Mouse (Mus musculus) limb, embryonic 13.5 days (tissue): ENCODE measurements around the gene Trim28. TPM values are rescaled to one million over a fixed set of nuclear protein-coding genes. Genes with fewer than 3 reads are reported as not detected.
A peak's percentile ranks its signal among the peaks of the same experiment; 100 is the strongest.

Experiments used
- ATAC-seq: fragments of 200-750 bp; cut with Nextera tagmentation; 2 replicates; pipeline ENCODE4 v1.8.0; 2017; ENCODE audit warnings: low read depth, moderate number of reproducible peaks, moderate TSS enrichment; ENCODE audit not compliant: low FRiP score
- H3K27ac ChIP-seq: fragments of 300-500 bp; sonication (generic); 2 replicates; pipeline ENCODE4 v1.5.1; 2015; ENCODE audit warnings: inconsistent platforms, mild to moderate bottlenecking, moderate library complexity
- H3K27me3 ChIP-seq: fragments of 300-500 bp; sonication (generic); 2 replicates; pipeline ENCODE4 v1.6.1; 2015; ENCODE audit warnings: mild to moderate bottlenecking, inconsistent platforms
- H3K36me3 ChIP-seq: fragments of 300-500 bp; sonication (generic); 2 replicates; pipeline ENCODE4 v1.6.1; 2015; ENCODE audit warnings: inconsistent platforms, mild to moderate bottlenecking, moderate library complexity
- H3K4me1 ChIP-seq: fragments of 300-500 bp; sonication (generic); 2 replicates; pipeline ENCODE4 v1.6.1; 2015; ENCODE audit warnings: inconsistent platforms
- H3K4me2 ChIP-seq: fragments of 300-500 bp; sonication (generic); replicated peaks from 2 replicates; pipeline ENCODE4 v1.6.1; 2015; ENCODE audit warnings: inconsistent platforms, mild to moderate bottlenecking, moderate library complexity
- H3K4me3 ChIP-seq: fragments of 300-500 bp; sonication (generic); 2 replicates; pipeline ENCODE4 v1.5.1; 2015; ENCODE audit warnings: moderate library complexity, mild to moderate bottlenecking, inconsistent platforms
- H3K9ac ChIP-seq: fragments of 300-500 bp; sonication (generic); 2 replicates; pipeline ENCODE4 v1.6.1; 2015; ENCODE audit warnings: mild to moderate bottlenecking, inconsistent platforms
- H3K9me3 ChIP-seq: fragments of 300-500 bp; sonication (generic); 2 replicates; pipeline ENCODE4 v1.6.1; 2016; ENCODE audit warnings: inconsistent platforms
- WGBS: fragments of 180-500 bp; shearing (Covaris S2); methylation state at CpG from one replicate; pipeline ENCODE4 v1.1.7; 2015; 5-methylcytosine and 5-hydroxymethylcytosine counted together
- polyA plus RNA-seq: library from polyadenylated mRNA; unstranded; fragments of >200 nt; fragmentation: Nextera tagmentation; extraction: Ambion mirVana; gene quantifications from 2 replicates; pipeline ENCODE4 v1.2.1, GENCODE M21; 2015

Gene Trim28
- polyA plus RNA-seq, 1 experiment from 2014 or later, result 316 TPM

DNA sequence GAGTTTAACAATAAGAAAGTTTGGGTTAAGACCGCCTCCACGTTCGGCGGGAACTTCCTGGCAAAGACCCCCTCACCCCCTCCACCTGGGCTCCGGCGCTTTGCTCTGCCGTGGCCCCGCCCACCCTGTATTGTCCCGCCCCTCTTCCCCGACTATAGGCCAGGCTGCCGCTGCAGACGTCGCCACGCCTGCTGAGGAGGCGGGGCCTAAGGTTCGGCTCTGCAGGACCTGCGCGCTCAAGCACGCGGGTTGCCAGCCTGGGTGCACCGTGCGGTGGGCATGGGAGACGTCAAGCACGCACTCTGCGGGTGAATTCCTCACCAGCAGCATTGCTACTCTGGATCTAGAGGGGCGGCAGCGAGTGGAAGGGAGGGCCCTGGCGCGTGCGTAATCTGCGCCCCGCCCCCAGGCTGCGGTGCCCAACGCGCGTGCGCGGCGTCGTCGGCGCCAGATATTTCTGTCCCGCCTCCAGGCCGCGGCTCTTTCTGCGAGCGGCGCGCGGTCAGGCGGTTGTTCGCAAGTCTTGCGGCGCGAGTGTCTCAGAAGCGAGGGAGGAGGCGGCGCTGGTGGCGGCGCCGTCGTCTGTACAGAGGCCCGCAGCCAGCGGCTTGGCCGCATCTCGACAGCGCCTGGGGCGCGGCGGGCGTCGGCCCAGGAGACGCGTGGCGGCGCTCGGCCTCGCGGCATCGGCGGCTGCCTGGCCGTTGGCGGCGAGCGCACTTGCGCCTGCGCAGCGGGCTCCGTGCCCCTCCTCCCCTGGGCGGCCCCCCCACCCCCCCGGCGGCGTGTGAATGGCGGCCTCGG lies 25.2 kb downstream of the Trim28 start:
- Histone ChIP-seq H3K4me2 (peak overlapping the region; percentile 100), H3K27ac (peak overlapping the region; percentile 99), H3K4me1 (peaks cover 22% of the 10 kb centered on the region), H3K9me3 (no peaks in the 10 kb centered on the region), H3K4me3 (peak overlapping the region; percentile 84), H3K9ac (peak overlapping the region; percentile 98), H3K27me3 (no peaks in the 10 kb centered on the region), H3K36me3 (peaks cover 38% of the 10 kb centered on the region)
- WGBS, result under 1% methylated on average over 67 of the region's 95 CpGs
- ATAC-seq, result peak; percentile 88

DNA sequence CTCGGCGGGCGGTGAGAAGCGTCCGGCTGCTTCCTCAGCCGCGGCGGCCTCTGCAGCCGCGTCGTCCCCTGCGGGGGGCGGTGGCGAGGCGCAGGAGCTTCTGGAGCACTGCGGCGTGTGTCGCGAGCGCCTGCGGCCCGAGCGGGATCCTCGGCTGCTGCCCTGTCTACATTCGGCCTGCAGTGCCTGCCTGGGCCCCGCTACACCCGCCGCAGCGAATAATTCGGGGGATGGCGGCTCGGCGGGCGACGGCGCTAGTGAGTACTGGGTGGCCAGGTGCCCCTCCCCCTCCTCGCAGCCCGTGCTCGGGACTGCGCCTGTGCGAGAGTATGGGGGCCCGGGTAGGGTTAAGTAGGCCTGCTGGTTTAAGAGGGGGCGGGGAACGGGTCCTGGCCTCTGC lies 25.9 kb downstream of the Trim28 start:
- Histone ChIP-seq H3K4me2 (peak overlapping the region; percentile 100), H3K4me3 (peak overlapping the region; percentile 84), H3K36me3 (peaks cover 45% of the 10 kb centered on the region), H3K9ac (peak overlapping the region; percentile 98), H3K27ac (peak overlapping the region; percentile 99), H3K27me3 (no peaks in the 10 kb centered on the region), H3K9me3 (no peaks in the 10 kb centered on the region), H3K4me1 (peaks cover 22% of the 10 kb centered on the region)
- under 1% methylated on average over 37 of the region's 44 CpGs for WGBS
- ATAC-seq, result peak; percentile 58

DNA sequence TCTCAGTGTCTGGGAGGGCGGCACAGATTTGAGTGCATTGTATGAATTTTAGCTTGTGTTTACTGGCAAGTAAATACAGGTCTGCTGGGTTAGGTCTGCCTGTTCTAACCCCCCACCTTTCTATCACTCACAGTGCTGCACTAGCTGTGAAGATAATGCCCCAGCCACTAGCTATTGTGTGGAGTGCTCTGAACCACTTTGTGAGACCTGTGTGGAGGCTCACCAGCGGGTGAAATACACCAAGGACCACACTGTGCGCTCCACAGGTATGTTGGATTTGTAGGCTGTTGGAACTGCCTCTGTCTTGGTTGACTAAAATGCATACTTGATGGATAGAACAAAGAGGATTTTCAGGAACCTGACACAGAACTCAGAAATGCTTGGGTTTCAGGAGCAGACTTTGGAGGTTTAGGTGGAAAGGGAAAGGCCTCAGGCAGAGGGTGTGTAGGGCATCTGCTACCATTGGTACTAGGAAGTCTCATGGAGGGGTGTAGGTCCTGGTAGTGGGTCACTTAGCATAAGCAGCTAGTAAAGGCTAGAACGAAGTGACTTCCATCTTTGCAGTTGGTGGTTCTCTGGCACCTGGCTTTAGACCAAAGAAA lies 26.7 kb downstream of the Trim28 start:
- H3K4me1 ChIP-seq, result peaks cover 22% of the 10 kb centered on the region
- peak overlapping the region; percentile 98 for H3K9ac ChIP-seq
- peak overlapping the region; percentile 100 for H3K4me2 ChIP-seq
- ATAC-seq, result no peak
- 34% methylated on average over 4 of the region's 4 CpGs for WGBS
- no peaks in the 10 kb centered on the region for H3K27me3 ChIP-seq
- H3K27ac ChIP-seq, result peak overlapping the region; percentile 99; the same call in 1 of the 2 replicates
- H3K36me3 ChIP-seq, result peaks cover 53% of the 10 kb centered on the region
- peak overlapping the region; percentile 84 for H3K4me3 ChIP-seq
- H3K9me3 ChIP-seq, result no peaks in the 10 kb centered on the region

GRCm38 (mm10) chr7:13028986-13029385 lies 30.1 kb downstream of the Trim28 start:
- Histone ChIP-seq H3K4me2 (no peak overlapping the region), H3K4me1 (peaks cover 32% of the 10 kb centered on the region), H3K9me3 (no peaks in the 10 kb centered on the region), H3K27ac (no peak overlapping the region; the same call in 1 of the 2 replicates), H3K27me3 (no peaks in the 10 kb centered on the region), H3K36me3 (peaks cover 83% of the 10 kb centered on the region), H3K9ac (no peak overlapping the region), H3K4me3 (no peak overlapping the region)
- no peak for ATAC-seq
- WGBS, result 91% methylated on average over 4 of the region's 4 CpGs

GRCm38 (mm10) chr7:13031069-13031468 lies 32.2 kb downstream of the Trim28 start:
- peaks cover 87% of the 10 kb centered on the region for H3K36me3 ChIP-seq
- no peak overlapping the region for H3K27ac ChIP-seq
- no peaks in the 10 kb centered on the region for H3K9me3 ChIP-seq
- H3K4me2 ChIP-seq, result no peak overlapping the region
- no peak for ATAC-seq
- no peak overlapping the region for H3K4me3 ChIP-seq
- H3K4me1 ChIP-seq, result peaks cover 40% of the 10 kb centered on the region
- H3K9ac ChIP-seq, result no peak overlapping the region
- 73% methylated on average over 5 of the region's 5 CpGs for WGBS
- no peaks in the 10 kb centered on the region for H3K27me3 ChIP-seq

- H3K9ac ChIP-seq, result no peak overlapping the region; the same call in 1 of the 2 replicates
- 82% methylated on average over 2 of the region's 2 CpGs for WGBS
- peaks cover 40% of the 10 kb centered on the region for H3K4me1 ChIP-seq
- H3K27ac ChIP-seq, result no peak overlapping the region
- H3K9me3 ChIP-seq, result no peaks in the 10 kb centered on the region
- H3K4me3 ChIP-seq, result no peak overlapping the region
- H3K4me2 ChIP-seq, result no peak overlapping the region
- H3K27me3 ChIP-seq, result no peaks in the 10 kb centered on the region
- ATAC-seq, result no peak
- H3K36me3 ChIP-seq, result peaks cover 83% of the 10 kb centered on the region
Measured at GRCm38 (mm10) chr7:13031983-13032382, 33.1 kb downstream of the Trim28 start.

DNA sequence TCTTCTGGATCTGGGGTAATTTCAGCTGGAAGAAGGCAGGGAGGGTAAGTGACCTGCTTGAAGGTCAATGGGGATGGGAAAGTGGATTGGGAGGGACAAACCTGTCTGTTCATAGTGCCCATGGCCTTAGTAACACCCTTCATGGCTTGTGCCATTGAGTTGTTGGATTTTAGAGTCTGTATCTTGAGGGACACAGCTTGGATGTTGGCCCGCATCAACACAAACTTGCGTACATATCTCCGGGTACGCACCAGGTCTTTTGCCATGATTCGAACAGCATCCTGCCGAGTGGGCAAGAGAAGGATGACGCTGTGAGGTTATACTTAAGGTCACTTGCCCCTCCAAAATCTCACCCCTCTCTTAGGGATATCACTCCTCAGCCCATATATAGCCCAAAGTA lies 33.6 kb downstream of the Trim28 start:
- Histone ChIP-seq H3K27me3 (no peaks in the 10 kb centered on the region), H3K4me2 (no peak overlapping the region), H3K4me3 (no peak overlapping the region), H3K4me1 (peaks cover 39% of the 10 kb centered on the region), H3K9ac (peak overlapping the region; percentile 31; the same call in 1 of the 2 replicates), H3K9me3 (no peaks in the 10 kb centered on the region), H3K27ac (no peak overlapping the region), H3K36me3 (peaks cover 78% of the 10 kb centered on the region)
- 92% methylated on average over 7 of the region's 7 CpGs for WGBS
- ATAC-seq, result no peak

DNA sequence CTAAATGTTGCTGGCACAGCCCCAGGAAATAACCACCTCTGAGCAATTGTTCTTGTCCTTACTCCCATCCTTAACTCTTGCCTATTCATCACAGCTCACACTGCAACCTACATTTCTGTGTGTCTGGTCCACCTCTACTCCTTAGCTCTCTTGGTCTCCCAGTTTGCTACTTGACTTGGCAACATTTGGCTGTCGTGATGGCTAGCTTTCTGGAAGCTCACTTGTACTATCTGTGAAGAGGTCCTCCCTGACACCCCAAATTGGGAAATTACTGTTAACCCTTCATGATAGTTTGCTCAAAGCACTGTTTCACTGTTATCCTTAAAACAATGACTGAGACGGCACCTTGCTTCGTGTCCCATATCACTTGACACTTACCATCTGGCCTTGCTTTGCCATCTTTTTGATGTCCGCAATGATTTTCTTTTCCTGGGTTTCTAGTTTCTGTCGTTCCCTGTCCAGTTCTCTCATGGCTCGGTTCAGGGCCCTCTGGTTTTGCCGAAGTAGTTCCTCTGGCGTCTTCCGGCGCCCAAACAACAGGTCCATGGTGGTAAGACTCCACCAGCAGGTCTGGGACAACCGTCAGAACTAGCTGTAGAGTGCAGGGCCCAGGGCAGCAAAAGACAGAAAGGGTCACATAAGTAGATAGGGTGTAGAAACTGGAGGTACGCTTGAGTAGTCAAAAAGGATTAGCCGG lies 34.7 kb downstream of the Trim28 start:
- no peaks in the 10 kb centered on the region for H3K27me3 ChIP-seq
- peaks cover 40% of the 10 kb centered on the region for H3K4me1 ChIP-seq
- H3K9ac ChIP-seq, result peak overlapping the region; percentile 83
- no peak for ATAC-seq
- 52% methylated on average over 13 of the region's 13 CpGs for WGBS
- H3K9me3 ChIP-seq, result no peaks in the 10 kb centered on the region
- H3K4me2 ChIP-seq, result peak overlapping the region; percentile 88
- peak overlapping the region; percentile 92 for H3K27ac ChIP-seq
- peak overlapping the region; percentile 61 for H3K4me3 ChIP-seq
- H3K36me3 ChIP-seq, result peaks cover 67% of the 10 kb centered on the region

- Histone ChIP-seq H3K4me3 (peak within 1 kb of the TSS; percentile 61), H3K9ac (peak within 1 kb of the TSS; percentile 97), H3K4me1 (peaks cover 47% of the 10 kb centered on the region), H3K36me3 (peaks cover 59% of the 10 kb centered on the region), H3K27ac (peak within 1 kb of the TSS; percentile 92), H3K9me3 (no peaks in the 10 kb centered on the region), H3K4me2 (peak within 1 kb of the TSS; percentile 88), H3K27me3 (no peaks in the 10 kb centered on the region)
- WGBS, result under 1% methylated on average over 45 of the region's 45 CpGs
- ATAC-seq, result peak; percentile 79
Measured at GRCm38 (mm10) chr7:13034148-13034977, 35.4 kb downstream of the Trim28 start, which contains the start of gene Chmp2a. Chmp2a (minus strand) TSS chr7:13034807.

GRCm38 (mm10) chr7:13035211-13035855 lies 36.4 kb downstream of the Trim28 start:
- ATAC-seq, result no peak
- peak overlapping the region; percentile 88 for H3K4me2 ChIP-seq
- 84% methylated on average over 17 of the region's 17 CpGs for WGBS
- H3K27ac ChIP-seq, result peak overlapping the region; percentile 58; the same call in 1 of the 2 replicates
- H3K9ac ChIP-seq, result peak overlapping the region; percentile 97
- peaks cover 50% of the 10 kb centered on the region for H3K36me3 ChIP-seq
- peak overlapping the region; percentile 61 for H3K4me3 ChIP-seq
- no peaks in the 10 kb centered on the region for H3K27me3 ChIP-seq
- H3K4me1 ChIP-seq, result peaks cover 47% of the 10 kb centered on the region
- H3K9me3 ChIP-seq, result no peaks in the 10 kb centered on the region

GRCm38 (mm10) chr7:13036806-13037205 lies 37.9 kb downstream of the Trim28 start:
- ATAC-seq, result no peak
- H3K9me3 ChIP-seq, result no peaks in the 10 kb centered on the region
- peak overlapping the region; percentile 97 for H3K9ac ChIP-seq
- 39% methylated on average over 4 of the region's 4 CpGs for WGBS
- peaks cover 47% of the 10 kb centered on the region for H3K4me1 ChIP-seq
- H3K36me3 ChIP-seq, result peaks cover 35% of the 10 kb centered on the region
- no peak overlapping the region for H3K27ac ChIP-seq
- peak overlapping the region; percentile 88 for H3K4me2 ChIP-seq
- peaks cover 13% of the 10 kb centered on the region for H3K27me3 ChIP-seq
- H3K4me3 ChIP-seq, result peak overlapping the region; percentile 81
